Mouse (Mus musculus) lung, adult 2 months (tissue): ENCODE measurements around the gene Arhgap15.

Experiments used
- CTCF ChIP-seq: fragments of 200-500 bp; IDR thresholded peaks from 2 replicates; pipeline ENCODE4 v1.5.1; 2011; ENCODE audit warnings: mild to moderate bottlenecking, low read length, control low read depth; ENCODE audit not compliant: insufficient read depth
- POLR2A ChIP-seq: fragments of 200-500 bp; IDR thresholded peaks from 2 replicates; pipeline ENCODE4 v1.6.1; 2011; ENCODE audit warnings: low read depth, mild to moderate bottlenecking, control low read depth, low read length, borderline replicate concordance; ENCODE audit errors: extremely low read depth

DNA sequence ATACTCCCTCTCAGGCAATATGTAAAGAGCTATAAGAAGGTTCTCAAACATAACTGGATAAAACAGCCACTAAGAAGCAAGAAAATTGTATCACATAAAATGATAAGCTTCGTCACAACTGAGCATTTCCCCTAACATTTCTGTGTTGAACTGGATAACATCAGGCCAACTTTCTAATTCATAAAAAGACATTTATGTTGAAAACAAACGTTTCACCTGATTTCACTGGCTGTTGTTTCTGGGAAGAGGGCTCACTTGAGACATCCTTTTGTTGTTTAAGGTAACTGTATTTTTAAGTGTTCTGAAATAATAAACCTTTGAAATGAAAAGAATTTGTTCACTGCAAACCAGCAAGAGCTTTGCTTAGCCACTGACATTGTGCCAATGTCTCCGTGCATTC is 697 bp downstream of the Arhgap15 start:
- TF ChIP-seq POLR2A = no peak
- TF ChIP-seq CTCF = no peak
